Mouse (Mus musculus) layer of hippocampus, postnatal 14 days (tissue): ENCODE measurements around the gene Bbs2. TPM values are rescaled to one million over a fixed set of nuclear protein-coding genes. Genes with fewer than 3 reads are reported as not detected.

ENCODE experiments used
- total RNA-seq, 2 experiments: library from RNA; stranded (reverse); gene quantifications; 2 replicates each; pipeline ENCODE4 v1.2.3; 2021

Gene Bbs2
- total RNA-seq, 2 experiments from 2014 or later = 17.7 to 19.6 TPM

Other genes starting within 250 kb of the Bbs2 start
- 100 to 1,000 TPM; 131 to 135 TPM for gene Amfr, start 86.1 kb downstream of the Bbs2 start, total RNA-seq
- 10 to 100 TPM; 53.1 to 54.0 TPM for gene Nudt21, start 61.9 kb downstream of the Bbs2 start, total RNA-seq
- gene Ogfod1, start 61.7 kb downstream of the Bbs2 start, total RNA-seq = 10 to 100 TPM; 66.5 to 67.4 TPM
- not detected for gene Mt4, start 38.3 kb upstream of the Bbs2 start, total RNA-seq
- gene Mt3, start 53.7 kb upstream of the Bbs2 start, total RNA-seq = 1,000 to 10,000 TPM; 1,034 to 1,120 TPM
- 100 to 1,000 TPM; 467 to 654 TPM for gene Mt2, start 73.7 kb upstream of the Bbs2 start, total RNA-seq
- gene Mt1, start 80.2 kb upstream of the Bbs2 start, total RNA-seq = 100 to 1,000 TPM; 472 to 625 TPM
- 10 to 100 TPM; 54.8 to 56.1 TPM for gene Nup93, start 115.6 kb upstream of the Bbs2 start, total RNA-seq
- under 1 TPM; 0.31 to 0.44 TPM for gene Slc12a3, start 230.3 kb upstream of the Bbs2 start, total RNA-seq